Mouse (Mus musculus): ENCODE results near the gene Pam.
"Not testable (repeated sequence)": the region's sequence is repeated elsewhere in the genome, so short reads cannot be mapped to it uniquely, and the experiment has no call there.

Pam gene

DNA sequence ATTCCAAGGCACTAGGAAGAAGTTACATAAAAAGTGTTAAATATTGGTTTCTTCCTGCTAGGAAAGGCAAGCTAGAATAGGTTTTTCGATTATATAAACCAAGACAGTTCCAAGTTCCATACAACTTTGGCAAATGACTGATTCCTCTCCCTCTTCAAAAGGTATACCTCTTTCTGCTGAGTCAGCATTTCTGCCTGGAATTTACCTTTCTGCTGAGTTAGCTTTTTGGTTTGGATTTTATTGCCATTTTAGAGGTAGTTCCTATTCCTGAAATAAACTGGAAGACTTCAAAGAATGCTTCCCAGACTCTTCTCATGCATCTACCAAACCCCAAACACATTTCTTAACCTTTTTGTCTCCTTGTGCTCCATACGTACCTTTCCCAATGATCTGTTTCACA is 327.4 kb downstream of the Pam start:
- DNase-seq (ENCODE audit: low spot score) = no peak

DNA sequence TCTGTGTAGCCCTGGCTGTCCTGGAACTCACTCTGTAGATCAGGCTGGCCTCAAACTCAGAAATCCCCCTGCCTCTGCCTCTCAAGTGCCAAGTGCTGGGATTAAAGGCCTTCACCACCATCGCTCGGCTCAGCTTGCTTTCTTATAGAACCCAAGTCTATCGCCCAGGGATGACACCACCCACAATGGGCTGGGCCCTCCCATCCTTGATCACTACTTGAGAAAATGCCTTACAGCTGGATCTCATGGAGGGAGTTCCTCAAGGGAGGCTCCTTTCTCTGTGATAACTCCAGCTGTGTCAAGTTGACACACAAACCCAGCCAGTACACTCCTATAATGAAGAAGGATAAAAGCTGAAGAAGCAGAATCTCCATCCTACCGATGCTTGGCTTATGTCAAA is 329.7 kb downstream of the Pam start:
- DNase-seq (ENCODE audit: low spot score) = not testable (repeated sequence)

DNA sequence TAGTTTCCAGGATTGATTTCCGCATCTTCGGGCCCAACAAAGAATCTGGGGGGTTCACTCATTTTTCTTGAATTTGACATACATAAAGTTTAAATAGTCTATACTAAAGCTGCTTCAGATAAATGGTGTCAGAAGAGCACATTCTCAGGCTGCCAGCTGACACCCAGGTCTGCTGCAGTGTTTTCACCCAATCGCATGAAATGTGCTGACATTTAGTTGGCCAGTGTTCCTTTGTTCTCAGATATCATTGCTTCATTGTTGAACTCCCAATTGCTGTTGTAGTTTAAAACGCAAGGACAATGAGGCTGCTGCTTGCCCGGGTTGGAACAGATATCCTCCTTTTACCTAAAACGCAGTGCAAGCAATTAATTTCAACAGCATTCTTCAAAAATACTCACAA is 334.0 kb downstream of the Pam start:
- DNase-seq (ENCODE audit: low spot score) = no peak

DNA sequence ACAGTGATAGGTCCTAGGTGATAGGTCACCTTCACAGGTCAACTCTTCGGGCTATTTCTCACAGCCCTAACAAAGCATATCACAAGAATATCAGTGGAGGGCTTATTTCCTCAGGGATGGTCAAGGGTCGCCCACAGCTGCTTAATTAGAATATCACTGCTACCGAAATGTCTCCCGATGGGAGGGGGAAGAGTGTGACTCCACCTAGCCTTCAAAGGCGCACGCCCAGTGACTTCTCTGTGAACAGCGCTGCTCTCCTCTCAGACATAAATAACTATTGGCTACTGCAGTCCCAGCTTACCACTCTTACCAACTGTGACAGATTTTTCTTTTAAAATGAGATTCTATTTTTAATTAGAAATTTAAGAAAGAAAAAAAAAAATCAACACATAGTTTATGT is 334.8 kb downstream of the Pam start:
- no peak for DNase-seq (ENCODE audit: low spot score)

DNA sequence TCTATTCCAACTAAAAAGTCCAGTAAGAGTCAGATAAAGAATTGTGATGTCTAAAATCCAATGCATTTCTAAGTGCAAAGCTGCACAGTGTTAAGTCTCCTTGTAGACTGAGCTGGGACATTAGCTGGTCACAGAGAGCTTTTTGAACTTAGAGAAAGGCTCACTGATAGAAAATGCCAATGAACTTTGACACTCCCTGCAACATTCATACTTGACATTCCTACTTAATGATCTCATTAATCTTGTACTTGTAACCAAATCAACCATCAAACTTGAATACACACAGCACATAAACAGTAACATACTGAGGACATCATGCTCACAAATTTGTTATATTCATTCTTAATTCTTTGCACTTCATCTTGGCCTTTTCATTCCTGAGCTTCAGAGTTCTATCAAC is 335.6 kb downstream of the Pam start:
- DNase-seq (ENCODE audit: low spot score) = no peak

DNA sequence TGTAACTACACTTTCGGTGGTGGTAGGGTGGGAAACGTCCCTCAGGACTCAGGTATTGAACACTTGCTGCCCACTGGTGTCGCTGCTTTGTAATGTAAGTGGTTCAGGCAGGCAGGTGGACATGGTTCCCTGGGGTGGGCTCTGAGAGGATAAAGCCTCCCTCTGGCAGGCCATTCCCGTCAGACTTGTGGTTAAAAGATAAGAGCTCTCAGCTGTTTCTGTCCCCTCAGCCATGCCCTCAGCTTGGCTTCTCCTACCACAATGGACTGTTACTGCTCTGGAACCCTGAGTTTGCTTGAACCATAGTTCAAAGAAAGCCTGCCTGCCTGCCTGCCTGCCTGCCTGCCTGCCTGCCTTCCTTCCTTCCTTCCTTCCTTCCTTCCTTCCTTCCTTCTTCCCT is 341.1 kb downstream of the Pam start:
- DNase-seq (ENCODE audit: low spot score) = no peak

DNA sequence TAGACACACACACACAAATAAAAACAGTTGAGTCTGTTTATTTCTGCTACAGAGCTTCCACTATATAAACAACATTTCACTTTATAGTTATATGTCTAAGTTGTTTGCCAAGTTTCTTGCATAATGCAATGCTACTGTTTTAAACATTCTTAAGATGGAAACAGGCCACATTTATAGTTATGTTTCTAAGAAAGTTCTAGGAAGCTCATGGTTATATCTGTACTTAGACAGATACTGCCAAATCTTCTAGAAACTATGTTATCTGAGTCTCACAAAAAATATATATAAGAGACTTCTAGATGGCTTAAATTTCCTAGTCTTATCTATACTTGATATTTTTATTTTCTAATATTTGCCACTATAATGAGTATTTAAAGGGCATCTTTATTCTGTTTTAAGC is 342.2 kb downstream of the Pam start:
- DNase-seq (ENCODE audit: low spot score) = no peak

DNA sequence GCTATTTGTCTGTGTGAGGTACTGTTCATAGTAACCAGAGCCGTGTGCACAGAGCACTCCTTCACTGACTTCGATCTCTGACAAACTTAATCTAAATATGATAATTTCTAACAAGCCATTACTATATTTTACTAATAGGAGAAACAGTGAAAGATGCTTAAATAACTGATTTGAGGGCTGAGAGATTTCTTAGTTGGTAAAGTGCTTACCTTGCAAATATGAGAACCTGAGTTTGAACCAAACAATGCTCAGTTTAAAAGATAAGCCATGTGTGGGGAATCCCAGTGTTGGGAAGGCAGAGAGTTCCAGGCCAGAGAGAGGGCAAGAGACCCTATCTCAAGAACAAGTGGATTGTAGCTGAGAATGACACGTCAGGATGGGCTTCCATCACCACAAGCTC is 347.3 kb downstream of the Pam start:
- no peak for DNase-seq (ENCODE audit: low spot score)

DNA sequence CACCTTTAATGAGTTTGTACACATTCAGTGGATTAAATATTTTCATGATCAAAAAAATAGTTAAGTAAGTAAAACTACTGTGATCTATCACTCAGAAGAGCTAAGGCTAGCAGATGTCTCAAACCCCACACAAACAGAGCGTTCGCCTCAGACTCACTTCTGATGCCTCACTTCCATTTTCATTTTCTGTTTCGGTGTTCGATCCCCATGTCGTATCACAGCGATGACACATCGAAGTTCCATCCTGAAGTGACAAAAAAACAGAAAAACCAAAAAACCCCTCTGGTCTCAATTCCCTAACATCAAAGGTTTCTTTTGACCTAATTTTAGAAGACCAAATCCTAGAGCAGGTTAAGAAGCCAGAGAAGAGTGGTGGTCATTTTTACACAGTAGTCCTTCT is 349.2 kb downstream of the Pam start:
- DNase-seq (ENCODE audit: low spot score) = no peak

DNA sequence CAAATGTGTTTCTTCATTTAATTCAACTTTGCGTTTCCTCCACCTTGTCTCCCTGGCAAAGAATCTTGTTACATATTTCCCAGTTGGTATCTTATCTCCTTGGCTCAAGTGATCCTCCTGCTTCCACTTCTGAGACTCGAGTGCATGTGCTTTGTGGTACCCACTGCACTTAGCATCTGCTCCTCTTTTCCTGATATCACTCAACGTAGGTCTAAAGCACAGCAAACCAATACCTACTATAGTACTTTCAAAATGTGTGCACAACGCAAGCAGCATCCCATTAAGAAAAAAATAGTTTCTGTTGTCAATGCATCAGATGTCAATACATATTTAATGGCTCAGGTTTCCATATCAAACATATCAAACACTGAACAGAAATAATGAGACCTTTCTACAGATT is 349.7 kb downstream of the Pam start:
- DNase-seq (ENCODE audit: low spot score) = no peak
